Mouse (Mus musculus) v-Abl transformed pro-B cells (cell line): ENCODE measurements around the gene Gm3604.
"Not testable (repeated sequence)": the region's sequence is repeated elsewhere in the genome, so short reads cannot be mapped to it uniquely, and the experiment has no call there.

Source experiments
- in situ Hi-C, 2 experiments: fragments of 400-800 bp; cut with MboI; formaldehyde crosslinking; loops; one replicate each; pipeline ENCODE4 v1.15.1; 2025; ENCODE audit not compliant: unreplicated experiment in 2 of 2

Gm3604 gene

GRCm38 (mm10) chr13:62382952-62383351 lies at the start of gene Gm3604:
Gene Gm3604 (minus strand): TSS chr13:62383177.
- in situ Hi-C loops: not testable (repeated sequence)

- in situ Hi-C loops: not testable (repeated sequence)
Measured at GRCm38 (mm10) chr13:62399206-62399605, 16.2 kb upstream of the Gm3604 start.

GRCm38 (mm10) chr13:62390076-62390620 lies 7.2 kb upstream of the Gm3604 start:
- in situ Hi-C loops: not testable (repeated sequence)

- in situ Hi-C loops: no loop called here
Measured at GRCm38 (mm10) chr13:62331786-62332185, 51.2 kb downstream of the Gm3604 start.

GRCm38 (mm10) chr13:62331381-62331780 lies 51.6 kb downstream of the Gm3604 start:
- in situ Hi-C loops: no loop called here
